Mouse (Mus musculus): ENCODE results near the gene Gatad2b.
"Not testable (repeated sequence)": the region's sequence is repeated elsewhere in the genome, so short reads cannot be mapped to it uniquely, and the experiment has no call there.

Gene Gatad2b

GRCm38 (mm10) chr3:90265932-90266741, 26.8 kb upstream of the Gatad2b start:
- no peak for DNase-seq

GRCm38 (mm10) chr3:90266901-90267775, 25.8 kb upstream of the Gatad2b start:
- DNase-seq, result no peak

GRCm38 (mm10) chr3:90268190-90268589, 24.8 kb upstream of the Gatad2b start:
- no peak for DNase-seq

- DNase-seq, result no peak
These were observed 24.0 kb upstream of the Gatad2b start for GRCm38 (mm10) chr3:90268971-90269370.

GRCm38 (mm10) chr3:90270784-90271183, 22.2 kb upstream of the Gatad2b start:
- DNase-seq, result no peak

GRCm38 (mm10) chr3:90272170-90272569, 20.8 kb upstream of the Gatad2b start:
- DNase-seq, result no peak

- no peak for DNase-seq
These were observed 19.1 kb upstream of the Gatad2b start for GRCm38 (mm10) chr3:90273855-90274254.

GRCm38 (mm10) chr3:90275286-90275685, 17.7 kb upstream of the Gatad2b start:
- DNase-seq, result no peak

- DNase-seq, result no peak
These were observed 16.1 kb upstream of the Gatad2b start for GRCm38 (mm10) chr3:90276858-90277257.

- DNase-seq, result no peak
These were observed 15.2 kb upstream of the Gatad2b start for GRCm38 (mm10) chr3:90277793-90278192.

- no peak for DNase-seq
These were observed 14.8 kb upstream of the Gatad2b start for GRCm38 (mm10) chr3:90278211-90278610.

- DNase-seq, result no peak
These were observed 13.8 kb upstream of the Gatad2b start for GRCm38 (mm10) chr3:90279216-90279615.

- DNase-seq, result no peak
These were observed 13.2 kb upstream of the Gatad2b start for GRCm38 (mm10) chr3:90279743-90280142.

- no peak for DNase-seq
These were observed 12.3 kb upstream of the Gatad2b start for GRCm38 (mm10) chr3:90280708-90281107.

- no peak for DNase-seq
These were observed 8.8 kb upstream of the Gatad2b start for GRCm38 (mm10) chr3:90284150-90284549.

GRCm38 (mm10) chr3:90289403-90289802, 3.6 kb upstream of the Gatad2b start:
- not testable (repeated sequence) for DNase-seq

- no peak for DNase-seq
These were observed 2.4 kb upstream of the Gatad2b start for GRCm38 (mm10) chr3:90290602-90291001.

- no peak for DNase-seq
These were observed 1.0 kb upstream of the Gatad2b start for GRCm38 (mm10) chr3:90291982-90292344.

GRCm38 (mm10) chr3:90293352-90294063, 530 bp downstream of the Gatad2b start:
- peak; percentile 76 for DNase-seq

- no peak for DNase-seq
These were observed 1.1 kb downstream of the Gatad2b start for GRCm38 (mm10) chr3:90294064-90294440.

- DNase-seq, result no peak
These were observed 1.7 kb downstream of the Gatad2b start for GRCm38 (mm10) chr3:90294651-90295050.

- DNase-seq, result no peak
These were observed 12.8 kb downstream of the Gatad2b start for GRCm38 (mm10) chr3:90305801-90306200.

GRCm38 (mm10) chr3:90309589-90309988, 16.6 kb downstream of the Gatad2b start:
- no peak for DNase-seq

All from kidney, postnatal 14 days (tissue).